Mouse (Mus musculus) heart, adult 2 months (tissue): ENCODE data around the gene Itga8.

Experiments used
- CTCF ChIP-seq: fragments of 200-600 bp; IDR thresholded peaks from 2 replicates; pipeline ENCODE4 v1.8.1; 2022; ENCODE audit warnings: antibody characterized with exemption, mild to moderate bottlenecking, moderate library complexity
- POLR2A ChIP-seq: fragments of 200-500 bp; IDR thresholded peaks from 2 replicates; pipeline ENCODE4 v1.6.1; 2011; ENCODE audit warnings: mild to moderate bottlenecking, low read depth, low read length, control low read depth; ENCODE audit not compliant: insufficient read depth

DNA sequence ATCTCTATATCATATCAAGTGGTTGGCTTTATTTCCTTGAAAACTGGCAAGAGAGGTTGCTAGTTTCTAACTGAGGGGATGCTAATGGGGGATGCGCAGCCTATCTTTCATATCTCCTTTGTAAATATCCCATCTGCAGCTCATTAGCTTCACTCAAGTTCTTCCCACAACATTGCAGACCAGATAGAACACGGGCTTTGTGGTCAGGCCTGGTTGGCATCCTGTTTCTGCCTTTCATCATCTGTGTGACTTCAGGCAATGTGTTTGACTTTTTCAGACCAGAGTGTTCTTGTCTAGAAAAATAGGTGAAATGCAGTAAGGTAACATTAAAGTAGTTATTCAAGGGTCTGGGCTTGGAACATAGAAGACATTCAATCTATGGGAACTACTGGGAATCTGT, 121.1 kb downstream of the Itga8 start:
- TF ChIP-seq POLR2A, result no peak
- TF ChIP-seq CTCF, result no peak
